Comparison of ENCODE assay signal across 8 mouse cellular contexts in the genomic region with DNA sequence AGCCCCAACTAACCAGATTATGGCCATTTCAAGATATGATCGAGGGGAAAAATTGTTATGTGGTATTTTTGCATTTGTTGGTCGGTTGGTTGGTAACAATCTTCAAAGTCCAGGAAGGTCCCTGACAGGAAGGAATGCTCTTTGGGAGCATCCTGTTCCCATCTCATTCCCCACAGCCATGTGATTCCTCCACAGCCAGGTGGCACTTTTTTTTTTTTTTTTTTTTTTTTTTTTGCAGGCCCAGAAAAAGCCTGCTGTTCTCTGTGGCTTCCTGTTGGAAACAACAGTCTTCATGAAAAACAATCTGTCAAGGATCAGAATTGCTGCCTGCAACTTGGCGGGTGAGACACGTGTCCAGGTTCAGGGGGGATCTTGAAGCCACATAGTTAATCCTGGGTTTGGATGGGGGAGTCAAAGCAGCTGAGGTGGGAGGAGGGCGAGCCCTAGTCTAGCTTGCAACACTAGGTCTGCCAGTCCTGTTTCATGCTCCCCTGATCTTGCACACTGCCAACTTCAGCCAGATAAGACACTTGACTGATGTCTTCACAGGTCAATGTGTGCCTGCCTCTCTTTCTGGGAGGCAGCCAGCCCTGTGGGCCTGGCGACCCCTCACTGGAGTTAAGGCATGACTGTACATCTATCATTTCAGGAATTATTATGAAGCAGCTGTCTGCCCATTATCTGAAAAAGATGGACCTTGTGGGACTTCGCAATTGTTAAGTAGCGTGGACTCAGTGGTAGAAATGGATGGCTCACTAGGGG. TPM values are rescaled to one million over a fixed set of nuclear protein-coding genes. Genes with fewer than 3 reads are reported as not detected.
DNase-seq lines count a peak whose midpoint lies in the region; ATAC-seq lines count a peak whose summit lies in the region.

No protein-coding gene starts in this region.

- H3K4me2 ChIP-seq in lung, embryonic 16.5 days (ENCODE audit: low read depth, low read length) = no peak overlapping the region
- H3K4me2 ChIP-seq in heart, embryonic 16.5 days (ENCODE audit: low read depth, low read length) = no peak overlapping the region

- ATAC-seq in cerebellum, adult (ENCODE audit: insufficient number of reproducible peaks, low FRiP score, low TSS enrichment) = no peak
- ATAC-seq in lung, embryonic 16.5 days (ENCODE audit: low read depth) = peak; percentile 11; the same call in 1 of the 2 replicates
- peak; percentile 10; the same call in 1 of the 2 replicates for ATAC-seq in heart, embryonic 16.5 days (replicated peaks; ENCODE audit: extremely low read depth, insufficient read depth, low FRiP score)
- peak; percentile 12 for ATAC-seq in megakaryocyte progenitor cell, adult 5-6 weeks (replicated peaks; ENCODE audit: poor library complexity)

- peaks cover 11% of the 10 kb centered on the region; the same call in 1 of the 2 replicates for H3K9me3 ChIP-seq in lung, embryonic 16.5 days (ENCODE audit: control insufficient read depth, low read length)
- H3K9me3 ChIP-seq in heart, embryonic 16.5 days (replicated peaks; ENCODE audit: control insufficient read depth, low read length) = peaks cover 8% of the 10 kb centered on the region; the same call in 1 of the 2 replicates

- 57% methylated on average over 8 of the region's 8 CpGs for WGBS in lung, embryonic 16.5 days
- 58% methylated on average over 8 of the region's 8 CpGs for WGBS in heart, embryonic 16.5 days

- no peak overlapping the region for H3K9ac ChIP-seq in lung, embryonic 16.5 days (ENCODE audit: low read length)
- H3K9ac ChIP-seq in heart, embryonic 16.5 days (ENCODE audit: low read length) = no peak overlapping the region

- peaks cover 46% of the 10 kb centered on the region for H3K36me3 ChIP-seq in lung, embryonic 16.5 days (ENCODE audit: control insufficient read depth, insufficient read depth, low read length)
- H3K36me3 ChIP-seq in heart, embryonic 16.5 days (ENCODE audit: control insufficient read depth, insufficient read depth) = peaks cover 31% of the 10 kb centered on the region

- no peak overlapping the region for H3K4me3 ChIP-seq in lung, embryonic 16.5 days (ENCODE audit: low read length)
- H3K4me3 ChIP-seq in heart, embryonic 16.5 days (ENCODE audit: low read length) = no peak overlapping the region

- no peak overlapping the region for H3K27ac ChIP-seq in lung, embryonic 16.5 days (ENCODE audit: low read length)
- no peak overlapping the region for H3K27ac ChIP-seq in heart, embryonic 16.5 days (ENCODE audit: low read length)

- H3K4me1 ChIP-seq in lung, embryonic 16.5 days (replicated peaks; ENCODE audit: control insufficient read depth, insufficient read depth, low read length) = no peaks in the 10 kb centered on the region
- peaks cover 18% of the 10 kb centered on the region for H3K4me1 ChIP-seq in heart, embryonic 16.5 days (ENCODE audit: control insufficient read depth, insufficient read depth, low read length)

- DNase-seq in cerebellum, adult 11-12 months = peak; percentile 60
- DNase-seq in lung, adult 18-20 months = no peak
- no peak for DNase-seq in right cerebral cortex, postnatal 14 days
- no peak for DNase-seq in layer of hippocampus, adult 9-11 months

- H3K27me3 ChIP-seq in lung, embryonic 16.5 days (ENCODE audit: control insufficient read depth, insufficient read depth, low read depth, low read length) = no peaks in the 10 kb centered on the region
- H3K27me3 ChIP-seq in heart, embryonic 16.5 days (ENCODE audit: control insufficient read depth, insufficient read depth, low read length) = no peaks in the 10 kb centered on the region

RNA-seq across cellular contexts. Expression of gene Hjurp, which starts 18.4 kb away (rescaled TPM):
- 184 and 186 TPM in 2 replicates for polyA plus RNA-seq in lung, embryonic 16.5 days (2015; fragmentation: Nextera tagmentation; extraction: Ambion mirVana)
- 108 and 117 TPM in 2 replicates for polyA plus RNA-seq in heart, embryonic 16.5 days (2015; fragmentation: Nextera tagmentation; extraction: Ambion mirVana)
- total RNA-seq in megakaryocyte progenitor cell, adult 5-6 weeks (2015) = 104 and 106 TPM in 2 replicates
- 156 and 189 TPM in 2 replicates for total RNA-seq in megakaryocyte progenitor cell, adult 5-6 weeks (2017)

RNA-seq across cellular contexts. Expression of gene Trpm8, which starts 18.4 kb away (rescaled TPM):
- 0.04 TPM in 1 of 2 replicates, not detected in the other for polyA plus RNA-seq in lung, embryonic 16.5 days (2015; fragmentation: Nextera tagmentation; extraction: Ambion mirVana)
- polyA plus RNA-seq in heart, embryonic 16.5 days (2015; fragmentation: Nextera tagmentation; extraction: Ambion mirVana) = not detected in 2 replicates
- not detected in 2 replicates for total RNA-seq in megakaryocyte progenitor cell, adult 5-6 weeks (2015)
- not detected in 2 replicates for total RNA-seq in megakaryocyte progenitor cell, adult 5-6 weeks (2017)

RNA-seq across cellular contexts. Expression of gene Mroh2a, which starts 32.3 kb away (rescaled TPM):
- polyA plus RNA-seq in lung, embryonic 16.5 days (2015; fragmentation: Nextera tagmentation; extraction: Ambion mirVana) = 1.0 and 1.7 TPM in 2 replicates
- polyA plus RNA-seq in heart, embryonic 16.5 days (2015; fragmentation: Nextera tagmentation; extraction: Ambion mirVana) = 0.60 and 0.85 TPM in 2 replicates
- 0.39 and 1.1 TPM in 2 replicates for total RNA-seq in megakaryocyte progenitor cell, adult 5-6 weeks (2015)
- 0.10 and 0.17 TPM in 2 replicates for total RNA-seq in megakaryocyte progenitor cell, adult 5-6 weeks (2017)

RNA-seq across cellular contexts. Expression of gene Ugt1a1, which starts 47.3 kb away (rescaled TPM):
- not detected in 2 replicates for polyA plus RNA-seq in lung, embryonic 16.5 days (2015; fragmentation: Nextera tagmentation; extraction: Ambion mirVana)
- polyA plus RNA-seq in heart, embryonic 16.5 days (2015; fragmentation: Nextera tagmentation; extraction: Ambion mirVana) = 0.14 TPM in 1 of 2 replicates, not detected in the other
- total RNA-seq in megakaryocyte progenitor cell, adult 5-6 weeks (2015) = 0.39 and 0.83 TPM in 2 replicates
- total RNA-seq in megakaryocyte progenitor cell, adult 5-6 weeks (2017) = 0.14 and 0.83 TPM in 2 replicates

RNA-seq across cellular contexts. Expression of gene Dnajb3, which starts 53.5 kb away (rescaled TPM):
- polyA plus RNA-seq in lung, embryonic 16.5 days (2015; fragmentation: Nextera tagmentation; extraction: Ambion mirVana) = 4.1 and 6.5 TPM in 2 replicates
- polyA plus RNA-seq in heart, embryonic 16.5 days (2015; fragmentation: Nextera tagmentation; extraction: Ambion mirVana) = 2.8 and 3.1 TPM in 2 replicates
- 0.68 and 2.4 TPM in 2 replicates for total RNA-seq in megakaryocyte progenitor cell, adult 5-6 weeks (2015)
- total RNA-seq in megakaryocyte progenitor cell, adult 5-6 weeks (2017) = 0.17 and 1.2 TPM in 2 replicates
